Mouse (Mus musculus) forebrain, embryonic 12.5 days (tissue): ENCODE data around the gene Srsf5. TPM values are rescaled to one million over a fixed set of nuclear protein-coding genes. Genes with fewer than 3 reads are reported as not detected.

Experiments used
- ATAC-seq: fragments of 200-750 bp; cut with Nextera tagmentation; 2 replicates; pipeline ENCODE4 v1.8.0; 2017; ENCODE audit warnings: moderate TSS enrichment; ENCODE audit not compliant: low FRiP score
- H3K27ac ChIP-seq: fragments of 300-500 bp; sonication (generic); 2 replicates; pipeline ENCODE4 v1.5.1; 2016; ENCODE audit warnings: mild to moderate bottlenecking
- H3K27me3 ChIP-seq: fragments of 300-500 bp; sonication (generic); 2 replicates; pipeline ENCODE4 v1.6.1; 2016; ENCODE audit warnings: mild to moderate bottlenecking
- H3K36me3 ChIP-seq: fragments of 300-500 bp; sonication (generic); replicated peaks from 2 replicates; pipeline ENCODE4 v1.6.1; 2016; ENCODE audit warnings: mild to moderate bottlenecking
- H3K4me1 ChIP-seq: fragments of 300-500 bp; sonication (generic); 2 replicates; pipeline ENCODE4 v1.6.1; 2016
- H3K4me2 ChIP-seq: fragments of 300-500 bp; sonication (generic); 2 replicates; pipeline ENCODE4 v1.6.1; 2016; ENCODE audit warnings: mild to moderate bottlenecking, moderate library complexity
- H3K4me3 ChIP-seq: fragments of 300-500 bp; sonication (generic); replicated peaks from 2 replicates; pipeline ENCODE4 v1.5.1; 2016; ENCODE audit warnings: mild to moderate bottlenecking
- H3K9ac ChIP-seq: fragments of 300-500 bp; sonication (generic); 2 replicates; pipeline ENCODE4 v1.6.1; 2016; ENCODE audit warnings: mild to moderate bottlenecking
- H3K9me3 ChIP-seq: fragments of 300-500 bp; sonication (generic); 2 replicates; pipeline ENCODE4 v1.6.1; 2016
- WGBS: fragments of 180-500 bp; shearing (Covaris S2); methylation state at CpG from one replicate; pipeline ENCODE4 v1.1.7; 2016; 5-methylcytosine and 5-hydroxymethylcytosine counted together
- polyA plus RNA-seq: library from polyadenylated mRNA; unstranded; fragments of >200 nt; fragmentation: Nextera tagmentation; extraction: Ambion mirVana; gene quantifications from 2 replicates; pipeline ENCODE4 v1.2.1, GENCODE M21; 2016

Srsf5 gene
- 656 and 658 TPM in 2 replicates for polyA plus RNA-seq

DNA sequence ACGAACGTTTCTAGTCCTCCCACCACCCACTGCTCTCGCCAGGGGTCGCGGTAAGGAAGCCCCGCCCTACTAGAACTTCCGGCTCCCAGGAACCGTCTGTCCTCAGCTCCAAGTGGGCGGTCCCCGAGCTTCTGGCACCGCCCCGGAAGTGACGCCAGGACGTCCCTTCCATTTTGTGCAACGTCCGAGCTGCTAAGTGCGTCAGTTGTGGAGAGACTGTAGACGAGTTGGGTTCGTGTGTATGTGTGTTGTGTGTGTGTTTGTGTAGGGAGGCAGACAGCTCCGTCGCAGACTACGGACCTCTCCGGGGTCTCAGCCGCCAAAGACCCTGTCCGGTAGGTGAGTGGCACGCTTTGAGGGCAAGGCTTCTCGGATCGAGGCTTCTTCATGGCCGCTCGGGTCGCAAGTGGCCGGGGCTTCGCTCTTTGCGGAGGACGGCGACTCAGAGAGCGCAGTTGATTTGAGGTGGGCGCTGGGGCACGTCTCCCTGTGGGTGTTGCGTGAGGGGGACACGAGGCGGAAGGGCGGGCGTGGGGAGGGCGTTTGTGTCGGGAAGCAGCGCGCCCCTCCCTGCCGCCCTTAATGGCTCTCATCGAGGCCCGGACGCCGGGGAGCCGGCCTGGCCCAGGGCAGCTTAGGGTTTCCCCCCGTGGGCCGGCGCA lies at the start of gene Srsf5:
TSS of gene Srsf5 (plus strand) at position 171 of the 662 bp plus-strand sequence.
- peak within 1 kb of the TSS; percentile 93 for H3K27ac ChIP-seq
- ATAC-seq: peak; percentile 94
- H3K36me3 ChIP-seq: peaks cover 27% of the 10 kb centered on the region
- H3K4me2 ChIP-seq: peak within 1 kb of the TSS; percentile 74
- peak within 1 kb of the TSS; percentile 93 for H3K9ac ChIP-seq
- under 1% methylated on average over 47 of the region's 57 CpGs for WGBS
- peaks cover 12% of the 10 kb centered on the region for H3K4me1 ChIP-seq
- no peaks in the 10 kb centered on the region for H3K9me3 ChIP-seq
- H3K27me3 ChIP-seq: no peaks in the 10 kb centered on the region
- H3K4me3 ChIP-seq: peak within 1 kb of the TSS; percentile 99

GRCm38 (mm10) chr12:80909631-80910030 lies 35.7 kb upstream of the Srsf5 start:
- H3K4me3 ChIP-seq: no peak overlapping the region
- H3K9me3 ChIP-seq: 0 out of 2 replicates have a peak, but pooled peaks cover 4% of the 10 kb centered on the region
- no peaks in the 10 kb centered on the region for H3K4me1 ChIP-seq
- no peak overlapping the region for H3K4me2 ChIP-seq
- no peak overlapping the region for H3K9ac ChIP-seq
- WGBS: 91% methylated on average over 8 of the region's 8 CpGs
- H3K36me3 ChIP-seq: no peaks in the 10 kb centered on the region
- no peaks in the 10 kb centered on the region for H3K27me3 ChIP-seq
- H3K27ac ChIP-seq: no peak overlapping the region
- ATAC-seq: no peak

- no peak overlapping the region for H3K4me2 ChIP-seq
- H3K4me1 ChIP-seq: peaks cover under 1% of the 10 kb centered on the region; the same call in 1 of the 2 replicates
- H3K9ac ChIP-seq: no peak overlapping the region
- no peak for ATAC-seq
- no peaks in the 10 kb centered on the region for H3K36me3 ChIP-seq
- no peak overlapping the region for H3K4me3 ChIP-seq
- peaks cover 2% of the 10 kb centered on the region; the same call in 1 of the 2 replicates for H3K27me3 ChIP-seq
- H3K9me3 ChIP-seq: 0 out of 2 replicates have a peak, but pooled peaks cover 2% of the 10 kb centered on the region
- no peak overlapping the region for H3K27ac ChIP-seq
- 61% methylated on average over 7 of the region's 7 CpGs for WGBS
Measured at GRCm38 (mm10) chr12:80917764-80918163, 27.5 kb upstream of the Srsf5 start.

DNA sequence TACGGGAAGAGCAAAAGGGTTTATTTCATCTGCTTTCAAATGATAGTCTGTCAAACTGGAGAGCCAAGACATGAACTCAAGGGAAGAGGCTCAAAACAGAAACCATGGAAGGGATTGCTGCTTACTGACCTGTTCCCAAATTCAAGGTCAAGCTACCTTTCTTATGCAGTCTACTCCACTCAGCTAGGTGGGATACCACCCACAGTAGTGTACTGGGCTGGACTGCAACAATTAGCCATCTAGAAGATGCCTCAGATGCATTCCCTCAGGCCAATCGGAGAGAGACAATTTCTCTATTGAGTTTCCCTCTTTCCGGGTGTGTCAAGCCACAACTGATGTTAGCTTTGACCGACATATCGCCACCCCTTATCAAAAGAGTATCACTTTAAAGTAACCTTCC lies 24.0 kb upstream of the Srsf5 start:
- WGBS: 92% methylated on average over 5 of the region's 5 CpGs
- Histone ChIP-seq H3K27ac (no peak overlapping the region), H3K4me1 (peaks cover 3% of the 10 kb centered on the region; the same call in 1 of the 2 replicates), H3K9me3 (0 out of 2 replicates have a peak, but pooled peaks cover 2% of the 10 kb centered on the region), H3K36me3 (no peaks in the 10 kb centered on the region), H3K4me2 (no peak overlapping the region), H3K9ac (no peak overlapping the region), H3K27me3 (peaks cover 4% of the 10 kb centered on the region; the same call in 1 of the 2 replicates), H3K4me3 (no peak overlapping the region)
- no peak for ATAC-seq

GRCm38 (mm10) chr12:80922869-80923268 lies 22.4 kb upstream of the Srsf5 start:
- Histone ChIP-seq H3K27ac (no peak overlapping the region), H3K36me3 (no peaks in the 10 kb centered on the region), H3K27me3 (peaks cover 4% of the 10 kb centered on the region; the same call in 1 of the 2 replicates), H3K9me3 (0 out of 2 replicates have a peak, but pooled peaks cover 2% of the 10 kb centered on the region), H3K4me1 (peaks cover 3% of the 10 kb centered on the region; the same call in 1 of the 2 replicates), H3K4me2 (peak overlapping the region; percentile 24; the same call in 1 of the 2 replicates), H3K4me3 (no peak overlapping the region), H3K9ac (no peak overlapping the region)
- WGBS: 6% methylated on average over 7 of the region's 7 CpGs
- no peak for ATAC-seq

- Histone ChIP-seq H3K9me3 (0 out of 2 replicates have a peak, but pooled peaks cover 2% of the 10 kb centered on the region), H3K4me3 (no peak overlapping the region), H3K4me2 (no peak overlapping the region), H3K27me3 (peaks cover 4% of the 10 kb centered on the region; the same call in 1 of the 2 replicates), H3K9ac (no peak overlapping the region), H3K36me3 (no peaks in the 10 kb centered on the region), H3K4me1 (peaks cover 3% of the 10 kb centered on the region; the same call in 1 of the 2 replicates), H3K27ac (no peak overlapping the region)
- no peak for ATAC-seq
- WGBS: 78% methylated on average over 5 of the region's 5 CpGs
Measured at GRCm38 (mm10) chr12:80923602-80924001, 21.7 kb upstream of the Srsf5 start.

DNA sequence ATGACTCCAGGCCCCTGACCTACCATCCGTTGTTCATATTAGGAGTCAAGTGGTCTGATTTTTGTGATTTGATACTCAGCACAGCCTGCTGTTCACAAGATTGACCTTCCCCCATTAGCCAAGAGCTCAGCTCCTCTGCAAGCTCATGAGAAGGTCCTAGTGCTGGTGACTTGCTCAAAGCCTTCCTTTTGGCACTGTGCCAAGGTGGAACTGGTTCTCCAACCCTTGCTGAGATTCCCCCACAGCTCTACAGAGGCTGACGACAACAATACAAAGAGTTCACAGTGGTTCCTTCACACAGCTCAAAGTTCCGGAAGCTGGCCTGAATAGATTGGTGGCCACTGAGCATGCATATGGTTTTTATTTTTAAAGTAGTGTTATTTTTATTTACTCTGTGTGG lies 21.1 kb upstream of the Srsf5 start:
- peaks cover 3% of the 10 kb centered on the region; the same call in 1 of the 2 replicates for H3K4me1 ChIP-seq
- no peak overlapping the region for H3K9ac ChIP-seq
- H3K27me3 ChIP-seq: peaks cover 4% of the 10 kb centered on the region; the same call in 1 of the 2 replicates
- no peak overlapping the region for H3K4me2 ChIP-seq
- 71% methylated on average over 3 of the region's 3 CpGs for WGBS
- no peak overlapping the region for H3K4me3 ChIP-seq
- H3K9me3 ChIP-seq: 0 out of 2 replicates have a peak, but pooled peaks cover 2% of the 10 kb centered on the region
- no peak overlapping the region for H3K27ac ChIP-seq
- H3K36me3 ChIP-seq: no peaks in the 10 kb centered on the region
- ATAC-seq: no peak

GRCm38 (mm10) chr12:80925919-80926318 lies 19.4 kb upstream of the Srsf5 start:
- Histone ChIP-seq H3K4me1 (peaks cover 3% of the 10 kb centered on the region; the same call in 1 of the 2 replicates), H3K4me2 (no peak overlapping the region), H3K27ac (no peak overlapping the region), H3K27me3 (peaks cover 4% of the 10 kb centered on the region; the same call in 1 of the 2 replicates), H3K4me3 (no peak overlapping the region), H3K9ac (no peak overlapping the region), H3K36me3 (no peaks in the 10 kb centered on the region), H3K9me3 (no peaks in the 10 kb centered on the region)
- WGBS: 47% methylated on average over 7 of the region's 7 CpGs
- no peak for ATAC-seq

GRCm38 (mm10) chr12:80926550-80926949 lies 18.8 kb upstream of the Srsf5 start:
- Histone ChIP-seq H3K4me2 (no peak overlapping the region), H3K9me3 (no peaks in the 10 kb centered on the region), H3K4me1 (peaks cover 3% of the 10 kb centered on the region; the same call in 1 of the 2 replicates), H3K27me3 (peaks cover 4% of the 10 kb centered on the region; the same call in 1 of the 2 replicates), H3K4me3 (no peak overlapping the region), H3K9ac (no peak overlapping the region), H3K27ac (no peak overlapping the region), H3K36me3 (no peaks in the 10 kb centered on the region)
- no peak for ATAC-seq
- WGBS: 87% methylated on average over 4 of the region's 4 CpGs

DNA sequence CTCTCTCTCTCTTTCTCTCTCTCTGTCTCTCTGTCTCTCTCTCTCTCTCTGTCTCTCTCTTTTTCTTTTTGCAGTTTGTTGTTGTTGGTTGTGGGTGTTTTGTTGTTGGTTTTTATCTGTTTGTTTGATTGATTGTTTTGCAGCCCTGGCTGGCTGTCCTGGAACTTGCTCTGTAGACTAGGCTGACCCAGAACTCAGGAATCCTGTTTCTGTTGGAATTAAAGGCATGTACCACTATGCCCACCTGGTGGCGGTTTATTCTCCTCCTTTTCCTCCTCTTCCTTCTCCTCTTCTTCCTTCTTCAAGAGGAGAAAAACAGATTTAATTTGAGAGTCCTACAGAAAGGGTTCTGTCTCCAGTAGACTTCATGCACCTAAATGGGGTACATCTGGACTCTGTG lies 17.8 kb upstream of the Srsf5 start:
- no peaks in the 10 kb centered on the region for H3K36me3 ChIP-seq
- no peak overlapping the region for H3K4me2 ChIP-seq
- H3K9ac ChIP-seq: no peak overlapping the region
- H3K9me3 ChIP-seq: no peaks in the 10 kb centered on the region
- 44% methylated on average over 1 of the region's 1 CpGs for WGBS
- ATAC-seq: no peak
- peaks cover 4% of the 10 kb centered on the region; the same call in 1 of the 2 replicates for H3K27me3 ChIP-seq
- H3K4me1 ChIP-seq: peaks cover 3% of the 10 kb centered on the region; the same call in 1 of the 2 replicates
- H3K4me3 ChIP-seq: no peak overlapping the region
- H3K27ac ChIP-seq: no peak overlapping the region

GRCm38 (mm10) chr12:80928881-80929280 lies 16.4 kb upstream of the Srsf5 start:
- Histone ChIP-seq H3K4me2 (no peak overlapping the region), H3K4me3 (no peak overlapping the region), H3K9me3 (no peaks in the 10 kb centered on the region), H3K36me3 (no peaks in the 10 kb centered on the region), H3K27ac (no peak overlapping the region), H3K27me3 (no peaks in the 10 kb centered on the region), H3K4me1 (no peaks in the 10 kb centered on the region), H3K9ac (no peak overlapping the region)
- no peak for ATAC-seq
- WGBS: 88% methylated on average over 3 of the region's 3 CpGs

GRCm38 (mm10) chr12:80930141-80930540 lies 15.2 kb upstream of the Srsf5 start:
- Histone ChIP-seq H3K9me3 (no peaks in the 10 kb centered on the region), H3K9ac (no peak overlapping the region), H3K27me3 (no peaks in the 10 kb centered on the region), H3K36me3 (no peaks in the 10 kb centered on the region), H3K4me3 (no peak overlapping the region), H3K27ac (no peak overlapping the region), H3K4me1 (no peaks in the 10 kb centered on the region), H3K4me2 (no peak overlapping the region)
- no peak for ATAC-seq
- 88% methylated on average over 7 of the region's 7 CpGs for WGBS
